Mouse (Mus musculus) intestine, postnatal 0 days (tissue): Measurements from ENCODE around the gene Ddx19a. TPM values are rescaled to one million over a fixed set of nuclear protein-coding genes. Genes with fewer than 3 reads are reported as not detected.
"Not testable (repeated sequence)": the region's sequence is repeated elsewhere in the genome, so short reads cannot be mapped to it uniquely, and the experiment has no call there.

ENCODE experiments used
- ATAC-seq: fragments of 200-750 bp; cut with Nextera tagmentation; 2 replicates; pipeline ENCODE4 v1.8.0; 2017; ENCODE audit warnings: mild to moderate bottlenecking, moderate TSS enrichment, moderate library complexity
- H3K27ac ChIP-seq: fragments of 300-500 bp; sonication (generic); 2 replicates; pipeline ENCODE4 v1.5.1; 2014; ENCODE audit warnings: mild to moderate bottlenecking, low read depth, low read length, moderate library complexity
- H3K27me3 ChIP-seq: fragments of 300-500 bp; sonication (generic); replicated peaks from 2 replicates; pipeline ENCODE4 v1.6.1; 2014; ENCODE audit warnings: low read length, mixed read lengths; ENCODE audit not compliant: control insufficient read depth, insufficient read depth
- H3K36me3 ChIP-seq: fragments of 300-500 bp; sonication (generic); 2 replicates; pipeline ENCODE4 v1.6.1; 2014; ENCODE audit warnings: mild to moderate bottlenecking, moderate library complexity; ENCODE audit not compliant: control insufficient read depth, insufficient read depth
- H3K4me1 ChIP-seq: fragments of 300-500 bp; sonication (generic); replicated peaks from 2 replicates; pipeline ENCODE4 v1.6.1; 2014; ENCODE audit warnings: antibody characterized with exemption, low read length, mixed read lengths; ENCODE audit not compliant: control insufficient read depth, insufficient read depth
- H3K4me2 ChIP-seq: fragments of 300-500 bp; sonication (generic); replicated peaks from 2 replicates; pipeline ENCODE4 v1.6.1; 2014; ENCODE audit warnings: low read depth, mild to moderate bottlenecking, moderate library complexity
- H3K4me3 ChIP-seq: fragments of 300-500 bp; sonication (generic); 2 replicates; pipeline ENCODE4 v1.5.1; 2014; ENCODE audit warnings: low read depth, low read length
- H3K9ac ChIP-seq: fragments of 300-500 bp; sonication (generic); 2 replicates; pipeline ENCODE4 v1.6.1; 2014; ENCODE audit warnings: mild to moderate bottlenecking, low read depth, low read length
- H3K9me3 ChIP-seq: fragments of 300-500 bp; sonication (generic); 2 replicates; pipeline ENCODE4 v1.6.1; 2016; ENCODE audit warnings: mixed run types; ENCODE audit not compliant: control insufficient read depth
- CTCF ChIP-seq: sonication (generic); IDR thresholded peaks from 2 replicates; pipeline ENCODE4 v1.5.1; 2016; ENCODE audit warnings: low read depth, mild to moderate bottlenecking, control low read depth, antibody characterized with exemption, moderate library complexity
- WGBS: fragments of 180-500 bp; shearing (Covaris S2); extraction: QIAGEN DNeasy Blood & Tissue Kit; methylation state at CpG from one replicate; pipeline ENCODE4 v1.1.7; 2014; 5-methylcytosine and 5-hydroxymethylcytosine counted together
- polyA plus RNA-seq: library from polyadenylated mRNA; unstranded; fragments of >200 nt; fragmentation: Nextera tagmentation; extraction: Ambion mirVana; gene quantifications from 2 replicates; pipeline ENCODE4 v1.2.1, GENCODE M21; 2015

Ddx19a gene
- polyA plus RNA-seq, 1 experiment from 2014 or later: 8.9 TPM

GRCm38 (mm10) chr8:110938882-110939589, 58.6 kb downstream of the Ddx19a start:
- Histone ChIP-seq H3K36me3 (no peaks in the 10 kb centered on the region), H3K27me3 (no peaks in the 10 kb centered on the region), H3K4me3 (no peak overlapping the region), H3K4me2 (no peak overlapping the region), H3K9me3 (no peaks in the 10 kb centered on the region), H3K27ac (no peak overlapping the region), H3K9ac (no peak overlapping the region), H3K4me1 (0 out of 2 replicates have a peak, but pooled peaks cover 2% of the 10 kb centered on the region)
- no peak for TF ChIP-seq CTCF
- 71% methylated on average over 6 of the region's 6 CpGs for WGBS
- no peak for ATAC-seq

- WGBS: 84% methylated on average over 12 of the region's 12 CpGs
- H3K4me2 ChIP-seq: no peak overlapping the region
- H3K27ac ChIP-seq: no peak overlapping the region
- no peaks in the 10 kb centered on the region for H3K27me3 ChIP-seq
- H3K9ac ChIP-seq: no peak overlapping the region
- H3K4me1 ChIP-seq: 0 out of 2 replicates have a peak, but pooled peaks cover 5% of the 10 kb centered on the region
- no peak overlapping the region for H3K4me3 ChIP-seq
- H3K9me3 ChIP-seq: no peaks in the 10 kb centered on the region
- TF ChIP-seq CTCF: no peak
- ATAC-seq: no peak
- H3K36me3 ChIP-seq: no peaks in the 10 kb centered on the region
Observed at GRCm38 (mm10) chr8:110936217-110936616, 61.4 kb downstream of the Ddx19a start.

- WGBS: 93% methylated on average over 2 of the region's 2 CpGs
- H3K4me3 ChIP-seq: no peak overlapping the region
- H3K9ac ChIP-seq: no peak overlapping the region
Observed at GRCm38 (mm10) chr8:110933272-110933671, 64.3 kb downstream of the Ddx19a start.

GRCm38 (mm10) chr8:110932444-110932843, 65.2 kb downstream of the Ddx19a start:
- H3K9ac ChIP-seq: no peak overlapping the region
- no peaks in the 10 kb centered on the region for H3K36me3 ChIP-seq
- no peak for ATAC-seq
- H3K27me3 ChIP-seq: no peaks in the 10 kb centered on the region
- 0 out of 2 replicates have a peak, but pooled peaks cover 3% of the 10 kb centered on the region for H3K4me1 ChIP-seq
- no peak overlapping the region for H3K4me2 ChIP-seq
- TF ChIP-seq CTCF: no peak
- no peak overlapping the region for H3K4me3 ChIP-seq
- 60% methylated on average over 3 of the region's 3 CpGs for WGBS
- no peaks in the 10 kb centered on the region for H3K9me3 ChIP-seq
- no peak overlapping the region for H3K27ac ChIP-seq

More at GRCm38 (mm10) chr8:110933272-110933671, 64.3 kb downstream of the Ddx19a start:
- Histone ChIP-seq H3K9me3 (no peaks in the 10 kb centered on the region), H3K4me1 (0 out of 2 replicates have a peak, but pooled peaks cover 3% of the 10 kb centered on the region), H3K27me3 (no peaks in the 10 kb centered on the region), H3K4me2 (no peak overlapping the region), H3K27ac (no peak overlapping the region), H3K36me3 (no peaks in the 10 kb centered on the region)
- ATAC-seq: no peak
- TF ChIP-seq CTCF: no peak

- no peak for TF ChIP-seq CTCF
- no peak for ATAC-seq
- 54% methylated on average over 12 of the region's 12 CpGs for WGBS
- Histone ChIP-seq H3K4me1 (0 out of 2 replicates have a peak, but pooled peaks cover 3% of the 10 kb centered on the region), H3K27me3 (no peaks in the 10 kb centered on the region), H3K36me3 (no peaks in the 10 kb centered on the region), H3K4me2 (no peak overlapping the region), H3K4me3 (no peak overlapping the region), H3K9ac (no peak overlapping the region), H3K27ac (no peak overlapping the region), H3K9me3 (no peaks in the 10 kb centered on the region)
Observed at GRCm38 (mm10) chr8:110931176-110931939, 66.2 kb downstream of the Ddx19a start.

- ATAC-seq, H3K4me3 ChIP-seq, H3K9ac ChIP-seq, H3K4me1 ChIP-seq, H3K4me2 ChIP-seq, H3K9me3 ChIP-seq, H3K36me3 ChIP-seq, H3K27me3 ChIP-seq, H3K27ac ChIP-seq: not testable (repeated sequence)
- WGBS: 95% methylated on average over 5 of the region's 8 CpGs
Observed at GRCm38 (mm10) chr8:110929672-110930071, 67.9 kb downstream of the Ddx19a start.
